Mouse (Mus musculus): ENCODE data around the gene Carns1.

- TF ChIP-seq POLR2A (IDR thresholded peaks at IDR 0.05; ENCODE audit: borderline replicate concordance, extremely low read depth, low read depth, low read length), result no peak
- TF ChIP-seq CTCF (IDR thresholded peaks at IDR 0.05; ENCODE audit: insufficient read depth, low read length), result no peak
Observed at GRCm38 (mm10) chr19:4202149-4202548, 26.9 kb upstream of the Carns1 start.
